Mouse (Mus musculus) neutrophil, adult 83 days (primary cell): Measurements from ENCODE around the gene Ube2r2. TPM values are rescaled to one million over a fixed set of nuclear protein-coding genes. Genes with fewer than 3 reads are reported as not detected.

Experiments
- total RNA-seq, 2 experiments: library from RNA; stranded (reverse); gene quantifications; one replicate each; pipeline ENCODE4 v1.2.4; 2023

The Ube2r2 gene
- total RNA-seq: 10 to 100 TPM; 48.3 to 53.1 TPM

GRCm38 (mm10) chr4:41135711-41136453, at the start of gene Ube2r2:
TSS of gene Ube2r2 (plus strand) at chr4:41135743.

DNA sequence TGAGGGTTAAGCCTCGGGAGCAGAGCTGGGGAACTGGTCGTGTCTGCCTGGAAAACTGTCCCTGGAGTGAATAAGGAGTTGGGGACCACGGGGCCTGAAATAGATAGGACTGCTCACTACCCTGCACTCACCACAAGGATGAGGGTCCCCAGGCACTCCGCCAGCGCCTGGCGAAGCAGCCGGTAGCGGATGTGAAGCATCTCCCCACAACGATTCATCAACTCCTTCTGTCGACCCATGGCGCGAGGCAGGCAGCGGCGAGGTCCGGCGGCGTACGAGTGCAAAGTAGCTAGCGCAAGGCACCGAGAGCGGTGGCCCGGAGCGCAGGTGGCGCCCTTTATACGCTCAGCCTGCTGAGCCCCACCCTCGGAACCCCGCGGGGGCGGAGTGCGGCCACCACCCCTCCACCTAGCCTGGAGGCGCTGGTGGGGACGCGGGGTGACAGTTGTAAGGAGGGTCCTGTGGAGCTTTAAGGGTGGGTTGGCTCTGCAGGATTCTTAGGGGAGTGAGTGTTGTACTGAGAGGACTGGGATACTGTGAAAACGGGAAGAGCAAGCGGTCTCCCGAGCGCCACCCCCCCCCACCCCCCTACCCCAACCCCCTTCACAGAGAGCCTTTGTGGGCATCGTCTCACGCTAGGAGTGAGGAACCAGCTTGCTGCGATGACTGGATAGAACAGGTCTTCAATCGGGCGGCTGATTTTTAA, 37.5 kb upstream of the Ube2r2 start, which contains the start of gene Aqp3:
Aqp3 (minus strand) TSS at position 313 of the 706 bp plus-strand sequence.

GRCm38 (mm10) chr4:41124180-41124951, 11.2 kb upstream of the Ube2r2 start, which contains the start of gene Nol6:
TSS of gene Nol6 (minus strand) at chr4:41124455.

Other genes starting within 250 kb of the Ube2r2 start
- not detected for gene Spink4, start 215.7 kb upstream of the Ube2r2 start, total RNA-seq
- 10 to 100 TPM; 70.9 to 79.0 TPM for gene Bag1, start 187.4 kb upstream of the Ube2r2 start, total RNA-seq
- gene Chmp5, start 187.3 kb upstream of the Ube2r2 start, total RNA-seq: 10 to 100 TPM; 44.8 to 45.7 TPM
- gene Nfx1, start 164.8 kb upstream of the Ube2r2 start, total RNA-seq: 10 to 100 TPM; 30.2 to 32.6 TPM
- gene Aqp7, start 87.6 kb upstream of the Ube2r2 start, total RNA-seq: not detected
- gene Aqp3, start 37.6 kb upstream of the Ube2r2 start, total RNA-seq: not detected
- 10 to 100 TPM; 16.0 to 17.0 TPM for gene Nol6, start 11.3 kb upstream of the Ube2r2 start, total RNA-seq
- gene Ubap2, start 139.4 kb downstream of the Ube2r2 start, total RNA-seq: 10 to 100 TPM; 33.3 to 36.1 TPM
- 10 to 100 TPM; 69.8 to 77.3 TPM for gene Dcaf12, start 179.1 kb downstream of the Ube2r2 start, total RNA-seq
- gene Ubap1, start 213.3 kb downstream of the Ube2r2 start, total RNA-seq: 10 to 100 TPM; 50.5 to 73.9 TPM